Mouse (Mus musculus): ENCODE measurements around the gene Gm648.
"Not testable (repeated sequence)": the region's sequence is repeated elsewhere in the genome, so short reads cannot be mapped to it uniquely, and the experiment has no call there.

Gm648 gene

DNA sequence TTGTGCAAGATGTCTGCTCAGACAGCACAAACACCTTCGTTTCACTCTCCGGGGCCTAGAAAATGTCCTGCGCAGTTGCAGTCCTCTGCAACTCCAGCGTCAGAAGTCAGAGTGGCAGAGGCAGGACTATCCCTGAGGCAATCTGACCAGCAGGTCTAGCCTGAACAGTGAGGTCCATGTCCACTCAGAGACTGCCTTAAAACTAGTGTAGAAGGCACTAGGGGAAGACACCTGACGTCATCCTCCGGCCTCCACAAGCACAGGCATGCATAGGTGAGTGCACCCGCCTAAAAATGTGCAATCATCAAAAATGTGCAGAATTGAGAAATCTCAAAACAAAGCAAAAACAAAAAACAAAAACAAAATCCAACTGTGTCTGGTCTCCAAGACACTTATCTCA, at the start of gene Gm648:
Gene Gm648, minus strand, starts transcription at position 101 of the 400 bp plus-strand sequence.
- DNase-seq (ENCODE audit: low read depth, low spot score), result no peak

DNA sequence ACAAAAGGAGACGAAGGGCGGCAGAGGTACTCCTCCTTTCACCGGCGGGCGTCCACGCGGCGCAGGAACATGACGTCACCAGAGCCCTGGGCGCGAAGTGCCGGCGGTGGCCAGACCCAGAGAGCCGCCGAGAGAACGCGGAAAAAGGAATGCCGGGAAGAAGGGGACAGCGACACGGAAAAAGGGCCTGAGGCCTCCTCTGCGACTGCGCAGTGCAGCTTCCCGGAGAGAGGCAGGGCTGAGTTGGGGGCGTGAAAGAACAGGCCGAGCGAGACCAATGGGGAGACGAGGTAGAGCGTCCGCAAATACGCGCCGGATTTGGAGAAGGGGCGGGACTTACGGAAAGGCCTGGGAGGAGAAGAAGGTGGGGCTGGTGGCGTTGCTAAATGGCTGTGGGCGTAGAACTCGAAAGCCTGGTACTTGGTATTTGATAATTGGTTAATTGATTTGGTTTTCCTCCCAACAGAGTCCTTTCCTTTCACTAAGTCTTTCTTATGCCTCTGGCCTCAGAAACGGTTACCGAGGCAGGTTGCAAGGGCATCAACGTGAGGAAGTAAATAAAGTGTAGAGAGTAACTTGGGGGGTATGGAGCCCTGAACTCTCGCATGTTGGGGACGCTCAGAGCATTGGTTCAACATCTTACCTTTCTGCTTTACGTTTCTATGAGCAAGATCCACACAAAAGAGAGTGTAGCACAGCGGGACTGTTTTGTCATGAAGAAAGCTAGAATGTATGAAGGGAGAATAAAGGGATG, 48.7 kb upstream of the Gm648 start, which contains the start of gene Mmgt1:
Gene Mmgt1, minus strand, starts transcription at position 183 of the 754 bp plus-strand sequence.
- peak; percentile 96 for DNase-seq (ENCODE audit: low read depth, low spot score)

DNA sequence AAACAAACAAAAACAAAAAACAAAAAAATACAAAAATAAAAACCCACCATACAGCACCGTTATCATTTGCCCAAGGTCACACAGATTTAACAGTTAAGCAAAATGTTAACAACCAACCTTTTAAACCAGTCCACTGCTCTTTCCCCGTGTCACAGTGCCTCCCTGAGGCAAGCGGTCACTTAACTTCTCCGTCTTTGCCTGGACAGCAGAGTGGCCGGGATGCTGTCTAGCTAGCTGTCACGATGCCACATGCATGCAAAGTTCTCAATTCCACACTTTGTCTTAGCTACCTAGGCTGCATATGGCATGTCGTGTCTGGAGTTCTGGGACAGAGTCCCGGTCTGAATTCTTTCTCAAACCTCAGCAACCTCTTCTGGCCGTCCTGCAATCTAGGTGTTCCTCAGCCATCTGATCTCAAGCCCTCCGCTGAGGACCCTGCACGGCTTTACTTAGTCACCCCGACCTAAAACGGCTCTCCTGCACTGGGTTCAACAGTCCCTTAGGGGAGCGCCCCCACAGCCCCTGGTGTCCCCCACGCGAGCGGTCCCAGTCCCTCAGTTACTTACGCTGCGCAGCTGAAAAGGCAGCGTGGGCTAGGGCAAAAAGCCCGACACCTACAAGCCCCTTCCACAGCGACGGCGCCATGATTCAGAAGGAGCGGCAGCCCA, 47.9 kb upstream of the Gm648 start:
- no peak for DNase-seq (ENCODE audit: low read depth, low spot score)

DNA sequence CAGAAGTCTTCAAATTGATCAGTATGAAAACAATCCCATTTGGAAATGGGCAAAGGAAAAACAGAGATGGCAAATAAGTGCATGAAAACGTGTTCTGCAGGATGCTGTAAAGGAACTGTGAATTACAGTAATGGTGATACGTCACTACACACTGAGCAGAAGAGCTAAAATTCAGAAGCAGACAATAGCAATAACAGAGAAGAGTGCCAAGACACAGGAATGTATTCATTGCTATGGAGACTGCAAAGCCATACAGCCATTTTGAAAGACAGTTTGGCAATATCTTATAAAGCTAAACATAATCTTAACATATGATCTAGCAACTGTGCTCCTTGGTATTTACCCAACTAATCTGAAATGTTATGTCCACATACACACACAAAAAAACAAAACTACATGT, 28.8 kb upstream of the Gm648 start:
- DNase-seq (ENCODE audit: low read depth, low spot score), result no peak

DNA sequence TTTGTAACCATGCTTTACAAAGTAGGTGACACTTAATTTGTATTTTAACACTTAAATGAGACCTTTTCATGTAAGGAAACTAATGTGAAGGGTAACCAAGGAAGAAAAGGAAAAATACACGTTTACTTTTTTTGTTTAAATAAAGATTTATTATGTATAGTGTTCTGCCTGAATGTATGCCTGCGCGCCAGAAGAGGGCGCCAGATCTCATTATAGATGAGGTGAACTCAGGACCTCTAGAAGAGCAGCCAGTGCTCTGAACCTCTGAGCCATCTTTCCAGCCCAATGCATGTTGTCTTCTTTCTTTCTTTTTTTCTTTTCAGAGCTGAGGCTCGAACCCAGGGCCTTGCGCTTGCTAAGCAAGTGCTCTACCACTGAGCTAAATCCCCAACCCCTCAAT, 23.1 kb upstream of the Gm648 start:
- peak; percentile 8 for DNase-seq (ENCODE audit: low read depth, low spot score)

DNA sequence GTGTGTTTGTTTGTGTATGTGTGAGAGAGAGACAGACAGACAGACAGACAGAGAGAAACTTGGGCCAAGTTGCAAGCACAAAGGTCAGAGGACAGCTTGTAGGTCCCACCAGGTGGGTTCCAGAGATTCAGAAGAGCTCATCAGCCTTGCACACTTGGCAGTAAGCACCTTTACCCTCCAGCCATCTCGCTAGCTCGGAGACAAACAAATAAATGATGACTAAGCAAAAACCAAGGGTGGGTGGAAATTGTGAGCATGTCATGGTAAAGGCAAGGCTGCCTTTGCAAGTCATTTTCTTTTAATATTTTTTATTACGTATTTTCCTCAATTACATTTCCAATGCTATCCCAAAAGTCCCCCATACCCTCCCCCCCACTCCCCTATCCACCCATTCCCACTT, 4.2 kb upstream of the Gm648 start:
- no peak for DNase-seq (ENCODE audit: low read depth, low spot score)

DNA sequence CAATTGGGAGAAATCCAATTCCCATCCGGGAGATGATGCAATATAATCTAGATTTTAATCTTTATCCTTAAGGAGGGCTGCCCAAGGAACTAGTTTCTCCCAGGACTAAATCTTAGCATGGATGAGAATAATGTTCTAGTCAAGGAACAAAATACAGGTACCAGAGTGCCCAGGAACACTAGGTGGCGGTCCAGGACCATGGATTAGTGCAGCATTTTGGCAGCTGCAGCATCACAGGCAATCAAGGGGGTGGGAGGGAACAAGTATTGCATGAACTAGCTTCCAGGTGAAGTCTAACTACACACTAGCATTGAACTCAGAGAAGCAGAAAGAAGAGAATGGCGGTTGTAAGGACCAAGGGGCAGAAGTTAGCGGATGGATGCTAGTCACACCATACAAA, 12.2 kb downstream of the Gm648 start:
- DNase-seq (ENCODE audit: low read depth, low spot score), result peak; percentile 4

DNA sequence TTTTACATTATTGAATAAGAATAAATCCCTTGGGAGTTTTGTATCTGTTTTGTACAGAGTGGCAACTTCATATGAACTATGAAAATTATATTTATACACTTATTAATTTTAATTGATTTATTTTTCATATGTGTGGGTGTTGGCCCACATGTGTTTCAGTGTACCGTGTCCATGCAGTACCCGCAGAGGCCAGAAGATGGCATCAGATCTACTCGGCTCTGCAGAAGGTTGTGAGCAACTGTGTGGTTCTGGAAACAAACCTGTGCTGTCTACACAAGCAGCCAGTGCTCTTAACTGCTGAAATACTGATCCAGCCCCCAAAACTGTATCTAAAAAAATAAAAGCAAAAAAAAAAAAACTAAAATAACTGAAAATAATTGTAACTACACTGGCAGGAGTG, 18.1 kb downstream of the Gm648 start:
- DNase-seq (ENCODE audit: low read depth, low spot score), result peak; percentile 24

DNA sequence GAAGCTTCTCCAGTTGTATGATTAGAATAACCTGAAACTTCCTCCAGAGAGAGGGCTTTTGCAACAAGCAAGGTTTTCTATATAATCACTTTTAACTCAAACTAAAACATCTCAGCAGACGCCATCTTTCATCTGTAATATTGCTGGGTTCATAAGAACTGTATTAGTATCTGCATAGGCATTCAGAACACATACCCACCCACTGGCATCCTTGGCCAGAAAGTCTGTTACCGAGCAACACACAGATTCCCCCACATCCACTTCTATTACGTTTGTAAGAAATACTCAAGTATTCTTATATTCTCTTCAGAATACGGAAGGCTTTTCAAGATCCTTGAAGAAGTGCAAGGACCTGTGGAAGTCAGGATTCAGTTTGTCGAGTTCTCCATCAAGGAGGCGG, 25.0 kb downstream of the Gm648 start, which contains the start of gene Gm10477:
Gene Gm10477, plus strand, starts transcription at position 301 of the 400 bp plus-strand sequence.
- not testable (repeated sequence) for DNase-seq (ENCODE audit: low read depth, low spot score)

DNA sequence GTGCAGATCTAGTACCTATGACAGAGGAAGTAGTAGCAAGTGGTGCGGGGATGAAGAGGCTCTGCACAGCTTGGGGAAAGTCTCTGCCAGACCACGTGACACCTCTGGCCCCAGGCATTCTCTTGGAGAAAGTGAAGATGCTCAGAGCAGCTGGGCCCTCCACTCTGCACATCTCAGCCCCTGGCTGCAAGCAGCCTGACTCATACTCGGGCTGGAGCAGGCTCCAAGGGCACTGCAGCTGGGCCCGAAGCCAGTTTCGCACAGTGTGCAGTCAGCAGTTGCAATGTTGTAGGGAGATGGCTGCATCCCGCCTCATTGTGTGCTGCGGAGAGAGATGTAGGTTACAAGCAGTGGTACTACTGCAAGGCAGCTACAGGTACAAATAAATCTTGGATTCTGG, 52.2 kb downstream of the Gm648 start:
- DNase-seq (ENCODE audit: low read depth, low spot score), result no peak
